Mouse (Mus musculus) myocyte (in vitro differentiated cells): Measurements from ENCODE around the gene Bik.

Experiments
- POLR2A ChIP-seq: IDR thresholded peaks from one replicate; pipeline ENCODE4 v1.6.1; 2011; ENCODE audit warnings: low read depth, mild to moderate bottlenecking, control low read depth, moderate library complexity; ENCODE audit not compliant: insufficient read length
- TCF12 ChIP-seq: IDR thresholded peaks from one replicate; pipeline ENCODE4 v1.6.1; 2011; ENCODE audit warnings: mild to moderate bottlenecking, control low read depth; ENCODE audit not compliant: poor library complexity, insufficient read depth, severe bottlenecking

GRCm38 (mm10) chr15:83574731-83575351, 48.2 kb downstream of the Bik start:
- TF ChIP-seq POLR2A (peak; percentile 26), TCF12 (peak; percentile 86)
